ENCODE assay signal across 13 mouse cellular contexts in the genomic region with DNA sequence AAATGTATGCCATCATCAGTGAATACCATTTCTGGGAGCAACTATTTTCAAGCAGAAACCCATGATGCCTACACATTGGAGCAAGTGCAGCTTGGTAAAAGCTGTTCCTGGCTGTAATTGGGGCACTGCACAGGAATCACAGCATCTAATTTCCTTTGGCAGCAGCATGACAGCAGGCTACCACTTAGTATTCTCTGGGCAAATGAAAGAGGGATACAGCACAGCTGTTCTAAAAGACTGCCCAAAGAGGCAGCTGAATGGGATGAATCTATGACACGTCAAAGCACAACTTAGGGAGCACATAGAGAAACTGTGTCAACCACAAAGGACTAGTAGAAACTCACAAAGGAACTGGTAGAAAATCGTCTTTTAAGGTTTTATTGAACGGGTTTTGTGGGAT.
DNase-seq lines count a peak whose midpoint lies in the region; ATAC-seq and TF ChIP-seq lines count a peak whose summit lies in the region.
"Had no signal": no experiment of that assay in that cellular context is flagged by ENCODE, and none has a peak within 500 bp of the region (broad histone marks: within the 10 kb centered on the region; RNA-seq: fewer than 3 reads in every experiment).

No protein-coding gene starts in this region.

- H3K9ac ChIP-seq in forebrain, postnatal 0 days, result no peak overlapping the region

- WGBS in forebrain, postnatal 0 days, result 44% methylated on average over 3 of the region's 3 CpGs

- peak; percentile 2 for DNase-seq in layer of hippocampus, adult 11-12 months (ENCODE audit: low spot score)
- no peak for DNase-seq in layer of hippocampus, postnatal 36 days
- peak; percentile 20 for DNase-seq in forebrain, postnatal 0 days
- peak; percentile 8 to 10 for DNase-seq in layer of hippocampus, postnatal 10 days (ENCODE audit: low spot score in 2 of 2)
- peak; percentile 50 for DNase-seq in retina, embryonic 14.5 days (ENCODE audit: low spot score)
- no peak for DNase-seq in c-Kit-positive CD71-positive TER-119-positive erythroid progenitor cells, embryonic 14.5 days (ENCODE audit: low spot score)
- no peak for DNase-seq in yolk sac, embryonic 10.5 days (ENCODE audit: low spot score)
- DNase-seq: kidney, postnatal 10 days; lung, adult 18-20 months; thymus, postnatal 4 days had no signal

- ATAC-seq in forebrain, postnatal 0 days, result peak; percentile 96

- no peak overlapping the region for H3K27ac ChIP-seq in forebrain, postnatal 0 days (ENCODE audit: low read depth, low read length)
- H3K27ac ChIP-seq: heart, embryonic 10.5 days; limb, embryonic 10.5 days had no signal

- no peaks in the 10 kb centered on the region for H3K36me3 ChIP-seq in forebrain, postnatal 0 days (ENCODE audit: insufficient read depth)
- H3K36me3 ChIP-seq: heart, embryonic 10.5 days; limb, embryonic 10.5 days had no signal

- no peak for TF ChIP-seq CTCF in forebrain, postnatal 0 days (IDR thresholded peaks at IDR 0.05; ENCODE audit: low read depth)

- no peaks in the 10 kb centered on the region for H3K27me3 ChIP-seq in forebrain, postnatal 0 days (ENCODE audit: insufficient read depth, low read length)
- H3K27me3 ChIP-seq: megakaryocyte, embryonic 14.5 days had no signal

- no peaks in the 10 kb centered on the region for H3K9me3 ChIP-seq in forebrain, postnatal 0 days (ENCODE audit: low read length)
- H3K9me3 ChIP-seq: heart, embryonic 10.5 days; limb, embryonic 10.5 days; megakaryocyte, embryonic 14.5 days had no signal

- H3K4me1 ChIP-seq in forebrain, postnatal 0 days (ENCODE audit: insufficient read depth), result no peaks in the 10 kb centered on the region
- H3K4me1 ChIP-seq: heart, embryonic 10.5 days; limb, embryonic 10.5 days; megakaryocyte, embryonic 14.5 days had no signal

- no peak overlapping the region for H3K4me2 ChIP-seq in forebrain, postnatal 0 days (ENCODE audit: low read depth)

- no peak overlapping the region for H3K4me3 ChIP-seq in forebrain, postnatal 0 days (ENCODE audit: low read depth, low read length)
- H3K4me3 ChIP-seq: heart, embryonic 10.5 days; limb, embryonic 10.5 days; megakaryocyte, embryonic 14.5 days had no signal

Comparison
In these comparisons a context has a peak if more than half of its experiments do, and no peak if none do; other contexts are left out.
1. DNase-seq: peak in layer of hippocampus, adult 11-12 months (single experiment), forebrain, postnatal 0 days (single experiment), layer of hippocampus, postnatal 10 days (2 of 2) and retina, embryonic 14.5 days (single experiment); none in layer of hippocampus, postnatal 36 days (0 of 2), c-Kit-positive CD71-positive TER-119-positive erythroid progenitor cells, embryonic 14.5 days (single experiment) and yolk sac, embryonic 10.5 days (single experiment).